Mouse (Mus musculus) c-Kit-positive CD71-negative TER-119-negative erythroid progenitor cells, embryonic 14.5 days (primary cell): Measurements from ENCODE around the gene Mrpl45.

Source experiments
- DNase-seq: peaks from one replicate; pipeline ENCODE4 v3.0.0-alpha.2; 2013; ENCODE audit warnings: low read depth

The Mrpl45 gene

DNA sequence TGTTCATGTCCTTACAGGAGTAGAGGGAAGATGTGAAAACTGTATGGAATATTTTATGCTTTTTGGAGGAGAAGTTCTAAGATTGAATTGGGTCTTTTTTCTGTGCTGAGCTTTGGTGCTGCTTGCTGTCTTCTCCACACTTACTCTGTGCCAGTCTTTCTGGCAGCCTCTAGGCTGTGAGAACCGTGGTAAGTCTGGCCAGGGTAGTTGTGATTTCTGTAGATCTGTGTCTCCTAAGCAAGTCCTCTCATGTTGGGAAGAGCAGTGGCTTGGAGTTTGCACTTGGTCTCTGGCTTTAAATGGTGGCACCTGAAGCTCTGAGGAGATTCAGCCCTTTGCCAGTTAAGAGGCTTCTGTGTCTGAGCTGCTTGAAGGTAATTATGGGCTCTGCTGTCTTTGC is 50.0 kb downstream of the Mrpl45 start:
- no peak for DNase-seq

- no peak for DNase-seq
Observed at GRCm38 (mm10) chr11:97368501-97368900, 53.0 kb downstream of the Mrpl45 start.

DNA sequence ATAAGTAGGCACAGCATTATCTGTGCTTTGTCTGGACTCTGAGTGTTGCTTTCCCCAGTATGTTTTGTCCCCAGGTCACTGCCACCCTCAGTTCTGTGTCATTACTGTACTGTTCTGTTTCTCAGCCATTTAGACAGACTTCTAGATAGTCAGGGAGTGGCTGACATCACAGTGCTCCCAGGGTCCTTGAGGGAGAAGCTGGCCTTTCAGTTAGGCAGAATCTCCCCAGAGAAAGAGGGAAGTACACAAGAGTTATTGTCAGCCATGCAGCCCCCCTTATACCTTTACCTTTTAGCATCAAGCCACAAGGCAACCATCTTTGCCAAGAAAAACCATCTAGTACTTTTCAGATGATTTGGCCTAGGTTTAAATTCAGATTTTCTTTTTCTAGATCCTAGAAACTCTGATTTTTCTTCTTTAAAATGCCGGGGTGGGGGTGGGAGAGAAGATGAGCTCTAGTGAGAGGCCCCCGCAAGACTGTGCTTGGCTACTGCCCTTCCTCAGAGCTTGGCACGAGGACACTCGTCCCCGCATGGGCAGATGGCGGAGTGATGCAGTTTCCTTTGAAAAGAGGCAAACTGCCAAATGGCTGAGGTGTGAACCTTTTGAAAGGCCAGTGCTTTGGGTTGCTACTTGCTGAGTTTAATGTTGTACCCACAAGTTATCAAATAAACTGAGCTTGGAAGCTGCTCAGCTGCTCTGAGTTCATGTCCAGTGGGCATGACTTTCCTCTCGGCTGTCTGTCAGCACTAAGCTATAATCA is 55.0 kb downstream of the Mrpl45 start:
- DNase-seq: no peak

GRCm38 (mm10) chr11:97372159-97372864 is 56.8 kb downstream of the Mrpl45 start:
- DNase-seq: no peak

GRCm38 (mm10) chr11:97373402-97373801 is 57.9 kb downstream of the Mrpl45 start:
- DNase-seq: no peak
